Mouse (Mus musculus) heart, postnatal 0 days (tissue): ENCODE measurements around the gene Phf1. TPM values are rescaled to one million over a fixed set of nuclear protein-coding genes. Genes with fewer than 3 reads are reported as not detected.

Source experiments
- ATAC-seq: fragments of 200-750 bp; cut with Nextera tagmentation; 2 replicates; pipeline ENCODE4 v1.8.0; 2017; ENCODE audit warnings: low read depth, moderate number of reproducible peaks, moderate library complexity; ENCODE audit not compliant: insufficient read depth
- DNase-seq: peaks from one replicate; pipeline ENCODE4 v3.0.0-alpha.2; 2016; ENCODE audit warnings: low spot score
- H3K27ac ChIP-seq: fragments of 300-500 bp; sonication (generic); 2 replicates; pipeline ENCODE4 v1.5.1; 2014; ENCODE audit warnings: low read depth, mild to moderate bottlenecking
- H3K27me3 ChIP-seq: fragments of 300-500 bp; sonication (generic); 2 replicates; pipeline ENCODE4 v1.6.1; 2014; ENCODE audit warnings: low read length, mixed read lengths; ENCODE audit not compliant: control insufficient read depth, insufficient read depth
- H3K36me3 ChIP-seq: fragments of 300-500 bp; sonication (generic); replicated peaks from 2 replicates; pipeline ENCODE4 v1.6.1; 2014; ENCODE audit warnings: low read length, mixed read lengths; ENCODE audit not compliant: control insufficient read depth, insufficient read depth
- H3K4me1 ChIP-seq: fragments of 300-500 bp; sonication (generic); 2 replicates; pipeline ENCODE4 v1.6.1; 2014; ENCODE audit warnings: antibody characterized with exemption; ENCODE audit not compliant: control insufficient read depth, insufficient read depth
- H3K4me2 ChIP-seq: fragments of 300-500 bp; sonication (generic); 2 replicates; pipeline ENCODE4 v1.6.1; 2014; ENCODE audit warnings: low read depth, mild to moderate bottlenecking, low read length, moderate library complexity
- H3K4me3 ChIP-seq: fragments of 300-500 bp; sonication (generic); 2 replicates; pipeline ENCODE4 v1.5.1; 2014; ENCODE audit warnings: low read depth, low read length
- H3K9ac ChIP-seq: fragments of 300-500 bp; sonication (generic); replicated peaks from 2 replicates; pipeline ENCODE4 v1.6.1; 2014; ENCODE audit warnings: low read depth, low read length, mixed read lengths
- H3K9me3 ChIP-seq: fragments of 300-500 bp; sonication (generic); replicated peaks from 2 replicates; pipeline ENCODE4 v1.6.1; 2016; ENCODE audit warnings: low read length; ENCODE audit not compliant: control insufficient read depth
- CTCF ChIP-seq: IDR thresholded peaks from 2 replicates; pipeline ENCODE4 v1.5.1; 2016; ENCODE audit warnings: antibody characterized with exemption, control low read depth, low read depth
- EP300 ChIP-seq: IDR thresholded peaks from 2 replicates; pipeline ENCODE4 v1.6.1; 2016; ENCODE audit warnings: antibody characterized with exemption, low read depth
- WGBS: fragments of 180-500 bp; shearing (Covaris S2); extraction: QIAGEN DNeasy Blood & Tissue Kit; methylation state at CpG from one replicate; pipeline ENCODE4 v1.1.7; 2014; 5-methylcytosine and 5-hydroxymethylcytosine counted together
- polyA plus RNA-seq: library from polyadenylated mRNA; unstranded; fragments of >200 nt; fragmentation: Nextera tagmentation; extraction: Ambion mirVana; gene quantifications from 2 replicates; pipeline ENCODE4 v1.2.1, GENCODE M21; 2015
- total RNA-seq: library from RNA; depleted of rRNA; stranded (reverse); fragments of >200 nt; gene quantifications from 2 replicates; pipeline ENCODE4 v1.2.3, GENCODE M21; 2014; ENCODE audit warnings: low replicate concordance; rRNA removed

Gene Phf1
- 13.7 and 16.3 TPM in 2 replicates for total RNA-seq
- polyA plus RNA-seq: 6.3 and 7.2 TPM in 2 replicates

- Histone ChIP-seq H3K27ac (peak within 1 kb of the TSS; percentile 80), H3K9me3 (no peaks in the 10 kb centered on the region), H3K4me1 (peaks cover 13% of the 10 kb centered on the region), H3K4me2 (peak within 1 kb of the TSS; percentile 94), H3K27me3 (no peaks in the 10 kb centered on the region), H3K36me3 (peaks cover 37% of the 10 kb centered on the region), H3K4me3 (peak within 1 kb of the TSS; percentile 72), H3K9ac (peak within 1 kb of the TSS; percentile 68)
- peak; percentile 92 for DNase-seq
- WGBS: under 1% methylated on average over 33 of the region's 43 CpGs
- TF ChIP-seq EP300: no peak; the same call in 1 of the 2 replicates
- no peak for TF ChIP-seq CTCF
- peak; percentile 93 for ATAC-seq
These were observed at the start of gene Phf1 for GRCm38 (mm10) chr17:26932839-26933398. TSS of gene Phf1 (plus strand) at chr17:26933052.

- peak overlapping the region; percentile 91 for H3K27ac ChIP-seq
- no peak overlapping the region for H3K4me3 ChIP-seq
- H3K27me3 ChIP-seq: no peaks in the 10 kb centered on the region
- 86% methylated on average over 6 of the region's 6 CpGs for WGBS
- TF ChIP-seq CTCF (no peak), EP300 (no peak)
- no peaks in the 10 kb centered on the region for H3K36me3 ChIP-seq
- no peaks in the 10 kb centered on the region for H3K9me3 ChIP-seq
- H3K9ac ChIP-seq: no peak overlapping the region
- DNase-seq (peak; percentile 1), ATAC-seq (no peak)
- H3K4me1 ChIP-seq: peaks cover 43% of the 10 kb centered on the region
- no peak overlapping the region for H3K4me2 ChIP-seq
These were observed 49.3 kb upstream of the Phf1 start for GRCm38 (mm10) chr17:26883585-26883984.

GRCm38 (mm10) chr17:26884995-26885926 lies 47.6 kb upstream of the Phf1 start:
- Histone ChIP-seq H3K27me3 (no peaks in the 10 kb centered on the region), H3K4me1 (peaks cover 44% of the 10 kb centered on the region), H3K4me2 (peak overlapping the region; percentile 76), H3K27ac (peak overlapping the region; percentile 91), H3K4me3 (peak overlapping the region; percentile 51), H3K9ac (peak overlapping the region; percentile 31; the same call in 1 of the 2 replicates), H3K36me3 (no peaks in the 10 kb centered on the region), H3K9me3 (no peaks in the 10 kb centered on the region)
- DNase-seq (peak; percentile 97), ATAC-seq (peak; percentile 77)
- 12% methylated on average over 25 of the region's 25 CpGs for WGBS
- TF ChIP-seq EP300 (0 out of 2 replicates have a peak, but pooled peaks have one; percentile 52), CTCF (peak; percentile 66)

- Histone ChIP-seq H3K4me3 (peak overlapping the region; percentile 51), H3K9me3 (no peaks in the 10 kb centered on the region), H3K27me3 (no peaks in the 10 kb centered on the region), H3K36me3 (no peaks in the 10 kb centered on the region), H3K4me2 (peak overlapping the region; percentile 76), H3K9ac (peak overlapping the region; percentile 31; the same call in 1 of the 2 replicates), H3K27ac (peak overlapping the region; percentile 91), H3K4me1 (peaks cover 44% of the 10 kb centered on the region)
- peak; percentile 76 for ATAC-seq
- WGBS: 5% methylated on average over 30 of the region's 30 CpGs
- DNase-seq: peak; percentile 92
- TF ChIP-seq EP300 (no peak; the same call in 1 of the 2 replicates), CTCF (peak; percentile 99)
These were observed 46.7 kb upstream of the Phf1 start for GRCm38 (mm10) chr17:26886047-26886749.

GRCm38 (mm10) chr17:26887926-26888325 lies 44.9 kb upstream of the Phf1 start:
- Histone ChIP-seq H3K4me2 (0 out of 2 replicates have a peak overlapping the region, but pooled peaks have one; percentile 14), H3K9me3 (no peaks in the 10 kb centered on the region), H3K36me3 (no peaks in the 10 kb centered on the region), H3K4me3 (no peak overlapping the region), H3K27me3 (no peaks in the 10 kb centered on the region), H3K4me1 (peaks cover 55% of the 10 kb centered on the region), H3K27ac (peak overlapping the region; percentile 81), H3K9ac (no peak overlapping the region)
- ATAC-seq: no peak
- DNase-seq: peak; percentile 78
- TF ChIP-seq EP300: no peak
- 4% methylated on average over 3 of the region's 3 CpGs for WGBS
